Mouse (Mus musculus): Measurements from ENCODE around the gene Idi1.

DNA sequence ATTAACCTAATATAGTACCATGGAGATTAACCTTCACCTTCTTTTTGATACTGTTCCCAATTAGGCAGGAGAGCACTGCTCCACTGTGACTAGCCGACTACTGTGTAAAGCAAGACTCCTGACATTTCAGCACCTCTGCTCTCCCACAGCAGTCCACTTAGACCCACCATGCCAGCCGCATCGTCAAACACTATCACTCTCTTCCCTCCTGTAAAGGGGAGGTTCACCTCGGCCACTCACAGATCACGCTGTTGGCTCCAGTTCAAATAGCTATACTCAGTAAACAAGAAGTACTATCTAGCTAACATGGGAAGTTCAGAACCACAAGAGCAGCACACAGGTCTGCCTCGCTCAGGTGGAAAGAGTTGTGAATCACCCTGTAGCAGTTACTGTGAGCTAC, 26.8 kb upstream of the Idi1 start:
- TF ChIP-seq CTCF (IDR thresholded peaks at IDR 0.05; ENCODE audit: extremely low read depth, insufficient read depth, insufficient read length, insufficient replicate concordance) (no peak), POLR2A (IDR thresholded peaks at IDR 0.05; ENCODE audit: low read depth, low read length) (no peak)

Data from spleen, adult 2 months (tissue).